Mouse (Mus musculus) hindbrain, embryonic 14.5 days (tissue): ENCODE data around the gene Ell3. TPM values are rescaled to one million over a fixed set of nuclear protein-coding genes. Genes with fewer than 3 reads are reported as not detected.

Experiments used
- ATAC-seq: fragments of 200-750 bp; cut with Nextera tagmentation; 2 replicates; pipeline ENCODE4 v1.8.0; 2017; ENCODE audit warnings: moderate number of reproducible peaks, mild to moderate bottlenecking, moderate TSS enrichment, moderate library complexity; ENCODE audit not compliant: low FRiP score
- DNase-seq: peaks from one replicate; pipeline ENCODE4 v3.0.0-alpha.2; 2015; ENCODE audit warnings: low spot score
- H3K27ac ChIP-seq: fragments of 300-500 bp; sonication (generic); 2 replicates; pipeline ENCODE4 v1.5.1; 2014; ENCODE audit warnings: mild to moderate bottlenecking, moderate library complexity
- H3K27me3 ChIP-seq: fragments of 300-500 bp; sonication (generic); 2 replicates; pipeline ENCODE4 v1.6.1; 2014; ENCODE audit warnings: mild to moderate bottlenecking, low read length, mixed read lengths; ENCODE audit not compliant: control insufficient read depth, insufficient read depth
- H3K36me3 ChIP-seq: fragments of 300-500 bp; sonication (generic); replicated peaks from 2 replicates; pipeline ENCODE4 v1.6.1; 2014; ENCODE audit not compliant: control insufficient read depth, insufficient read depth
- H3K4me1 ChIP-seq: fragments of 300-500 bp; sonication (generic); replicated peaks from 2 replicates; pipeline ENCODE4 v1.6.1; 2014; ENCODE audit warnings: antibody characterized with exemption, low read length, mixed read lengths; ENCODE audit not compliant: control insufficient read depth, insufficient read depth
- H3K4me2 ChIP-seq: fragments of 300-500 bp; sonication (generic); replicated peaks from 2 replicates; pipeline ENCODE4 v1.6.1; 2014; ENCODE audit warnings: mild to moderate bottlenecking, moderate library complexity
- H3K4me3 ChIP-seq: fragments of 300-500 bp; sonication (generic); replicated peaks from 2 replicates; pipeline ENCODE4 v1.5.1; 2014; ENCODE audit warnings: mild to moderate bottlenecking, low read length
- H3K9ac ChIP-seq: fragments of 300-500 bp; sonication (generic); 2 replicates; pipeline ENCODE4 v1.6.1; 2014
- H3K9me3 ChIP-seq: fragments of 300-500 bp; sonication (generic); 2 replicates; pipeline ENCODE4 v1.6.1; 2016; ENCODE audit warnings: low read length; ENCODE audit not compliant: control insufficient read depth
- WGBS: fragments of 180-500 bp; shearing (Covaris S2); extraction: QIAGEN DNeasy Blood & Tissue Kit; methylation state at CpG from one replicate; pipeline ENCODE4 v1.1.7; 2014; 5-methylcytosine and 5-hydroxymethylcytosine counted together
- polyA plus RNA-seq: library from polyadenylated mRNA; unstranded; fragments of >200 nt; fragmentation: Nextera tagmentation; extraction: Ambion mirVana; gene quantifications from 2 replicates; pipeline ENCODE4 v1.2.1, GENCODE M21; 2014

Gene Ell3
- polyA plus RNA-seq, 1 experiment from 2014 or later = 1.5 TPM

DNA sequence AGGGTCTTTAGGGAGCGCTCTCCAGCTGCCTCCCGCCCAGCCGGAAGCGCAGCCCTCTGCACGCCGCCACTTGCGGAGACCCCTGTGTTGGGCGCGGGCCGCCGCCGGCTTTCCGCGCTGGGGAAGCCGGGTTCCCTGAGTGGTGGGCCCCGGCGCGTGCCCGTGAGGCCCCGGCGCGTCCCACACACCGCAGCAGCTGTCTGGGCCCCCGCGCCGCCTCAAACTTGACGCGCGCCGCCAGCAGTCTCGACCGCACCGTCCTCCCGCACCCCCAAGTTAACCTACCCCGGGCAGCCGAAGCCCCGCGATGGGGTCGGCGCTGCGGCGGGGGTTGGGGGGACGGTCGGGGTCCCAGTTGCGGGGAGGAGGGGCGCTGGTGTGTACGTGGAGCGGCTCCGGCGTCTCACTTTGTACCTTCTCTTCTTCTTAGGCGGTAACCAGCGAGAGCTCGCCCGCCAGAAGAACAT is 5.5 kb upstream of the Ell3 start:
- H3K9ac ChIP-seq = peak overlapping the region; percentile 93
- DNase-seq (no peak), ATAC-seq (peak; percentile 75)
- peaks cover 11% of the 10 kb centered on the region for H3K36me3 ChIP-seq
- peak overlapping the region; percentile 93 for H3K27ac ChIP-seq
- no peaks in the 10 kb centered on the region for H3K9me3 ChIP-seq
- H3K4me2 ChIP-seq = peak overlapping the region; percentile 95
- under 1% methylated on average over 43 of the region's 54 CpGs for WGBS
- no peaks in the 10 kb centered on the region for H3K27me3 ChIP-seq
- H3K4me1 ChIP-seq = peaks cover 15% of the 10 kb centered on the region
- peak overlapping the region; percentile 95 for H3K4me3 ChIP-seq

DNA sequence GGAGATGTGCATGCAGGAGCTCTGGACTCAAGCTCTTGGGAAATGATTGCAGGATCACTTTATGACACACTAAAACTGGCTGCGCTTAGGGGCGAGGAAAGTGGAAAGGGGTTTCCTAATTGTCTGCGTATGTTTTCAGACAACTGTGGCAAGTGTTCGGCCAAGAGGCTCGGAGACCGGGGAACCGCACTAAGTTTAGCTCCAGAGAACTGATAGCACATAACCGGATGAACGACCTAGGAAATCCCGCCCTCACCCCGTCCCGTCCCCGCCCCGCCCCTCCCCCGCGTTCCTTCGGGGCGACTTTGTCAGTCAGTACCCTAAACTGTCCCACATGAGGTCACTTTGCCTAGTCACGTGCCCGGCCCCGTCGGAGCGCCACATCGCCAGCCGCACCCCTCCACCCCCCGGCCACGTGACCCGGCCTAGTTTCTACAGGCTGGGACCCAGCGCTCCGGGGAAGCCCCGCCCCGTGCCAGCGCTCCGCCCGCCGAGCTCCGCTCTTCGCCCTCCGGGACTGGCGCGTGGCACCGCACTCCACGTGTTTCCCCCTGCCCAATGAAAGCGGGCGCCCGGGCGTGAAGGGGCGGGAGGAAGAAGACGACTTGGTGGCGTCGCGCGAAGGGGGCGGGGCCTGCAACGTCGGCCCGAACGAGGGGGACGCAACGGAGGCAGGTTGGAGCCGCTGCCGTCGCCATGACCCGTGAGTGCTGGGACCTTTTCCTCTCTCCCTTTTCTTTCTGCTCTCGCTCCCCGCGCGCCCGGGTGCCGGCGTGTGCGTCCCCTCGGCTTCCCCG is 4.9 kb upstream of the Ell3 start, which contains the start of gene Serf2:
Gene Serf2 (plus strand): TSS at position 457 of the 797 bp plus-strand sequence.
- peaks cover 15% of the 10 kb centered on the region for H3K4me1 ChIP-seq
- DNase-seq (peak; percentile 96), ATAC-seq (peak; percentile 99)
- peaks cover 11% of the 10 kb centered on the region for H3K36me3 ChIP-seq
- WGBS = under 1% methylated on average over 60 of the region's 74 CpGs
- H3K4me2 ChIP-seq = peak within 1 kb of the TSS; percentile 95
- H3K4me3 ChIP-seq = peak within 1 kb of the TSS; percentile 95
- no peaks in the 10 kb centered on the region for H3K27me3 ChIP-seq
- peak within 1 kb of the TSS; percentile 93 for H3K9ac ChIP-seq
- H3K9me3 ChIP-seq = no peaks in the 10 kb centered on the region
- peak within 1 kb of the TSS; percentile 93 for H3K27ac ChIP-seq

DNA sequence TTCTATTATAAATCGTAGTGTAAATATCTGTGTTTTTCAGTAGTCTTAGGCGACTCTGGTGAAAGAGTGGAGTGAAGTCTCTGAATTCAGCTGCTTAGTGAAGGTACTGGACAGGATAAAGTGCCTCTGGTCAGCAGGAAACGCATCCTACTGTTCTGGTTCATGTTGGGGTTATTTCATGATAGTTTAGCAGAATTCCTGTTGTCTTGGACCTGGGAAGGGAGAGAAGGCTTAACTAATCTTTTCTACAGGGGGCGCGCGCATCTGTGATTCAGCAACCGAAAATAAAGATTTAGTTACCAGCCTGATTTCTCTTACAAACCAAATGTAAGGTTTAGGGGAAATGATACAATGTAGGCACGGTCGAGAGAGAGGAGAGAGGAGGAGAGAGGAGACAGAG is 4.1 kb upstream of the Ell3 start:
- H3K9me3 ChIP-seq = no peaks in the 10 kb centered on the region
- peaks cover 11% of the 10 kb centered on the region for H3K36me3 ChIP-seq
- H3K4me2 ChIP-seq = peak overlapping the region; percentile 95
- ATAC-seq (no peak), DNase-seq (no peak)
- no peaks in the 10 kb centered on the region; the same call in 1 of the 2 replicates for H3K27me3 ChIP-seq
- H3K9ac ChIP-seq = peak overlapping the region; percentile 38
- peak overlapping the region; percentile 40; the same call in 1 of the 2 replicates for H3K27ac ChIP-seq
- peak overlapping the region; percentile 95 for H3K4me3 ChIP-seq
- peaks cover 15% of the 10 kb centered on the region for H3K4me1 ChIP-seq
- 17% methylated on average over 9 of the region's 9 CpGs for WGBS

DNA sequence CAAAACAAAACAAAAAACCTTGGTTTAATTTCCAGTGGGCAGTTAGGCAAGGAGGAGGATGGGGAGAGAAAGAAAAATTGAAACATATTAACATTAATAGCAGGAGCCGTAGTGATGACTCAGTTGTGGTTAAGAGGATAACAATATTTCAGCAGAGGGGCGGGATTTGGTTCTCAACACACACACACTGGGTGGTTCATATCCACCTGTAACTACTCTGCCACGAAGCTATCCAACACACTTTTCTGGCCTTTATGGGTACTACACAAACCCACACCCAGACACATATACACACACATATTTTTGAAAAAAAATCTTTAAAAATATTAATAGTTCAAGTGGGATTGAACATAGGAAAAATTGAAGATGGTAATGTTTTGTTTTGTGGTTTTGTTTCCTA is 2.9 kb upstream of the Ell3 start:
- Histone ChIP-seq H3K9ac (no peak overlapping the region), H3K36me3 (peaks cover under 1% of the 10 kb centered on the region; the same call in 1 of the 2 replicates), H3K9me3 (no peaks in the 10 kb centered on the region), H3K27me3 (peaks cover 10% of the 10 kb centered on the region), H3K4me3 (no peak overlapping the region), H3K4me2 (no peak overlapping the region), H3K4me1 (peaks cover 23% of the 10 kb centered on the region), H3K27ac (no peak overlapping the region)
- ATAC-seq (no peak), DNase-seq (no peak)
- 82% methylated on average over 3 of the region's 3 CpGs for WGBS

DNA sequence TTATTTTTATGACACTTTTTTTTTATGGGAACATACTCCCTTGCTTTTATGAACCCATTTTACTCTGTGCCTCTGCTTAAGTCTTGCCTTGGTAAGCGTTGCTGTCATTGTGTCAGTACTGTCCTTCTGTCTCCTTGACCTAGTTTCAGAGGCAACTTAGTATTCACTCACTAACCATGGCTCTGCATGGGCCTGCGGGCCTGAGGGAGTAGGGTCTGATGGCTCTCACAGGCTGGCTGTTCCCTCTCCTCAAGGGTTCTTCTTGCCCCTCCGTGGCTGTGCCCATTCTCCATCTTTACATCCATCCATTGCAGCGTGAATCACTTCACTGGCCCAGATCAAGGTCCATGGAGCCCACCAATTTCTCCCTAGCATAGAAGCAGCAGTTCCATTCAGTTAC is 2.4 kb upstream of the Ell3 start:
- no peak overlapping the region for H3K27ac ChIP-seq
- ATAC-seq (no peak), DNase-seq (no peak)
- 83% methylated on average over 4 of the region's 4 CpGs for WGBS
- H3K36me3 ChIP-seq = no peaks in the 10 kb centered on the region; the same call in 1 of the 2 replicates
- H3K27me3 ChIP-seq = peaks cover 16% of the 10 kb centered on the region
- H3K4me3 ChIP-seq = no peak overlapping the region
- H3K9ac ChIP-seq = no peak overlapping the region
- H3K4me2 ChIP-seq = no peak overlapping the region
- peaks cover 25% of the 10 kb centered on the region for H3K4me1 ChIP-seq
- no peaks in the 10 kb centered on the region for H3K9me3 ChIP-seq

DNA sequence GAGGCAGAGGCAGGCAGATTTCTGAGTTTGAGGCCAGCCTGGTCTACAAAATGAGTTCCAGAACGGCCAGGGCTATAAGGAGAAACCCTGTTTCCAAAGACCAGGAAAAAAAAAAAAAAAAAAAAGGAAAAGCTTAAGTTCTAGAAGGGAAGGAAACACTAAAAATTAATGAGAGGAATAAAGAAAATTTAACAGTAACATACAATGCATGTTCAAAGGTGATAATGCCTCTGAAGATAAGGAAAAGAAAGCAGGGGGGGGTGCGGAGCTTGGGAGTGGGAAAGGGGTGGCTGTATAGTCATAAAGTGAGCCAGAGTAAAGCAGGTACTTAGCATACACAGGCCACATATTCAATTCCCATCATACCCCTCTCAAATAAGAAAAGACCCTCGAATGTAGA is 1.0 kb upstream of the Ell3 start:
- Histone ChIP-seq H3K27ac (no peak overlapping the region), H3K9ac (no peak overlapping the region), H3K4me1 (peaks cover 13% of the 10 kb centered on the region; the same call in 1 of the 2 replicates), H3K36me3 (0 out of 2 replicates have a peak, but pooled peaks cover 2% of the 10 kb centered on the region), H3K4me3 (no peak overlapping the region), H3K4me2 (no peak overlapping the region), H3K9me3 (no peaks in the 10 kb centered on the region), H3K27me3 (peaks cover 26% of the 10 kb centered on the region)
- 92% methylated on average over 3 of the region's 3 CpGs for WGBS
- DNase-seq = no peak
- ATAC-seq = no peak

DNA sequence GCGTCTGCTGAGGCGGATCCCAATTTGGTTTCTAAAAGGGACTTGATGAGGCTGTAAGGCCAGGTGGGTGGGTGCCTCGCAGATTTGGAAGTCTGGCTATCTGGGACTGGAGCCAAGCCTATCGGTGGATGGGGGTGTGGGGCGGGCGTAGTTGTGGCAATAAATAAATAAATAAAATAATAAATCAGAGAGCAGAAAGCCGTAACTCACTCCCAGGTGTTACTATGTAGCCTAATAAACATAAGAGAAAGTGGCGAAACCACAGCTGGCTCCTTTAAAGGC is 1.1 kb downstream of the Ell3 start:
- H3K36me3 ChIP-seq = peaks cover 22% of the 10 kb centered on the region
- no peak for DNase-seq
- peaks cover 26% of the 10 kb centered on the region for H3K27me3 ChIP-seq
- H3K9ac ChIP-seq = no peak overlapping the region
- peak overlapping the region; percentile 51 for H3K4me2 ChIP-seq
- no peak for ATAC-seq
- peaks cover 12% of the 10 kb centered on the region; the same call in 1 of the 2 replicates for H3K4me1 ChIP-seq
- no peaks in the 10 kb centered on the region for H3K9me3 ChIP-seq
- peak overlapping the region; percentile 19; the same call in 1 of the 2 replicates for H3K4me3 ChIP-seq
- 15% methylated on average over 8 of the region's 8 CpGs for WGBS
- H3K27ac ChIP-seq = no peak overlapping the region

DNA sequence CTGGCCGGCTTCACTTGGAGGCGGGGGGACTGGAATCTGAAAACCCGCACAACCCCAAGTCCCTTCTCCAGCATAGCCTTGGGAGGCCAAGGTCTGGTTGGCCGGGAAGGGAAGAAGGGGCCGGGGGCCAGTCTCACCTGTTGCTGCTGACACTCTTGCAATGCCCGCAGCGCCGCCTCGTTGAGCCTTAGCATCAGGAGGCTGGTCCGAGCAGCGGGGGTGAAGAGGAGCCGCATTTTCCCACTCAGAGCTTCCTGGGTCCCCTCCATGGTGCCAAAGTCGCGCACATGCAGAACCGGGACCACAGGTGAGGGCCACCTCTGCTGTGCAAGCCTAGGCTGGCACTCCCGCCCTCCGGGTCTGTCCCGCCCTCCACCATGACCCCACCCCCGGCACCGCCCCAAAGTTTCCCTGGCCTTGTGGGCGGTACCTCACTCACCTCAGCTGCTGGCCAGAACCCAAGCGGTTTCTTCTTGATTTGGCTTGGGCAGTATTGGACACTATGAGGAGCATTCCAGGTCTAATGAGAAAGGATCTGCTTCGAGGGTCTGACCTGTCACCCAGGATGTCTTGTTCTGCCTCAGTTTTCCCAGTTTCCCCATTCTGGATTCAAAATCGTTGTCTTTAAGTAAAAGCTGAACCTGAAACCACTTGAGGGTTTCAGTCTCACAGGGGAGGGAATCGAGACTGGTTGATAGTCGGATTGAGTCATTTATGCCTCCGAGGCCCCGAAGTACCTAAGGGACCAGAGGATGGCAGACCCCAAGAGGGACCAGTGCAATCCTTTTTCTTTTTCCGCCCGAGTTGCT is 1.6 kb downstream of the Ell3 start:
- no peak overlapping the region for H3K9ac ChIP-seq
- H3K4me1 ChIP-seq = peaks cover 12% of the 10 kb centered on the region; the same call in 1 of the 2 replicates
- peaks cover 27% of the 10 kb centered on the region for H3K36me3 ChIP-seq
- under 1% methylated on average over 30 of the region's 30 CpGs for WGBS
- no peaks in the 10 kb centered on the region for H3K9me3 ChIP-seq
- H3K27ac ChIP-seq = no peak overlapping the region
- DNase-seq = no peak
- H3K27me3 ChIP-seq = peaks cover 26% of the 10 kb centered on the region
- no peak; the same call in 1 of the 2 replicates for ATAC-seq
- peak overlapping the region; percentile 51 for H3K4me2 ChIP-seq
- H3K4me3 ChIP-seq = peak overlapping the region; percentile 19

DNA sequence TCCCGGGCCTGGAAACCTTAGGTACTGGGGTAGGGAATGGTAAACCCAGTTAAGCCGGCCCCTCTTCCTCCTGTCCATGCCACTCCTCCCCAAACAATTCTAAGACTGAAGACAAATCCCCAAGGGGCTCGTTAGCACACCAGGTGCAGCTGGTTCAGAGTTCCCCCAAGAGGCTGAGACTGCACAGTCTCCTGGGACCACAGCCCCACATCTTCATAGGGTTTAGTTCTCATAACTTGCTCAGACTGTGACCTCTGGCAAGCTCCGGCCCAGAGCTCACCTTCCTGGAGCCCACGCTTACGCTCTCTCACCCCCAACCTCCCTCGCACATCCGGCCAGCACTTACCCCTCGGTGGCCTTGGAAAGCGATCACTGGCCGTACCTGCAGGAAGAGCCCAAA is 2.3 kb downstream of the Ell3 start:
- H3K9me3 ChIP-seq = no peaks in the 10 kb centered on the region
- peak overlapping the region; percentile 51 for H3K4me2 ChIP-seq
- peaks cover 26% of the 10 kb centered on the region for H3K27me3 ChIP-seq
- H3K4me3 ChIP-seq = peak overlapping the region; percentile 19
- H3K27ac ChIP-seq = no peak overlapping the region
- H3K9ac ChIP-seq = no peak overlapping the region
- DNase-seq (no peak), ATAC-seq (no peak)
- 13% methylated on average over 11 of the region's 11 CpGs for WGBS
- peaks cover 12% of the 10 kb centered on the region; the same call in 1 of the 2 replicates for H3K4me1 ChIP-seq
- H3K36me3 ChIP-seq = peaks cover 34% of the 10 kb centered on the region
